Mouse (Mus musculus): ENCODE results near the gene Slc11a1. TPM values are rescaled to one million over a fixed set of nuclear protein-coding genes. Genes with fewer than 3 reads are reported as not detected.
A peak's percentile ranks its signal among the peaks of the same experiment; 100 is the strongest.
"Not testable (repeated sequence)": the region's sequence is repeated elsewhere in the genome, so short reads cannot be mapped to it uniquely, and the experiment has no call there.

The Slc11a1 gene
- total RNA-seq, 2 experiments from 2014 or later, result 3.1 to 3.9 TPM

DNA sequence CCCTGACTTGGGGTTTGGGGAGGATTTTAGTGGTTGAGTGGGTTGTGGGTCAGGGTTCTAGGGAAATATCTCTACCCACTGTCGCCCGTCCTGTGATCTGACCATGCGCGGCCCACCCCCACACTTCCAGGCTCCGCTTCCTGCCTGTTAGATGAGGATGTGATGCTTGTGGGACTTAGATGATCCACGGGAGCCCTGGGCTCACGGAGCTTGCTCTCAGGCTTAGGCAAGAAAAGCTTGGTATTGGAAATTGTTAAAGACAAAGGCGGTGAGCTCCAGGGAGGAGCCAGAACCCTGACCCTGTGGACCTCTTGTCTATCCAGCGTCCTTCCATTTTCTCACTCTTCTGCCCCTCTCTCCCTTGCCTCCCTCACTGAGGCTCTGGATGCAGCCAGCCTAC lies 35.1 kb upstream of the Slc11a1 start:
- no peak for TF ChIP-seq CTCF (conservative IDR thresholded peaks at IDR 0.05)
- Histone ChIP-seq H3K27ac (peak overlapping the region; percentile 10; the same call in 1 of the 2 replicates), H3K4me3 (no peak overlapping the region)
- DNase-seq (ENCODE audit: low spot score in 2 of 2), result no peak

DNA sequence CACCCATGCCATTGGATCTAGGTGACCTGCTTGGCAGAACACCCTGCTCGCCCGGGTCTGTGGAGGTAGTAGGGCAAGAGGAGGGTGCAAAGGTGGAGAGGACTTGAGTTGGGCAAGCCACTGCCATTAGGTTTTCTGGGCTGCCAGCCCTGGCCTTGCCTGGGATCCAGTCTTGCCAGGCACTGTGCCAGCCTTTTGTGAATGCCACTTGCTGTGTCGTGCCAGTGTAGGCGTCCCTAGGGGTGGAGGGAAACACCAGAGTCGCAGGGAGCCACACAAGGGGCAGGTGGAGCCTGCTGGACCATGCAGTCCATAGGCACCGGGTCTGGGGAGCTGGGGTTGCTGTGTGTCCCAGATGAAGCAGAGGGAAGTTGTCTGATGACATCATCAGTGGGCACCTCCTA lies 34.6 kb upstream of the Slc11a1 start:
- Histone ChIP-seq H3K4me3 (no peak overlapping the region), H3K27ac (peak overlapping the region; percentile 10; the same call in 1 of the 2 replicates)
- DNase-seq (ENCODE audit: low spot score in 2 of 2), result peak; percentile 46 to 61
- no peak for TF ChIP-seq CTCF (conservative IDR thresholded peaks at IDR 0.05)

DNA sequence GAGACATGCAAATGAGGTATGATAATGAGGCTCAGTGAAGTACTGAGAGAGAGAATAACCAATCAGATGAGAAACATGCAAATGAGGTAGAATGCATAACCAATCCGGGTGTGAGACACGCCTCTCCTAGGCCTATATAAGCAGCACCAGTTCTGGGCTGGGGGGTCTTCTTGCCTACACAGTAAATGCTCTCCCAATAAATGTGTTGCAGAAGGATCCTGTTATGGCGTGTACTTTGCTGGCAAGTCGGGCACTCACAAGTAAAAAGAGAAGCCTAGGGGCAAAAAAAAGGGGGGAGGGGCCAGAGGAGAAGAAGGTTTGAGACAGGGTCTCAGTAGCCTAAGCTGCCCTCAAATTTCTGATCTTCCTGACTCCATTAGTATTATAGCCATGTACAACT lies 34.0 kb upstream of the Slc11a1 start:
- DNase-seq (ENCODE audit: low spot score in 2 of 2); H3K4me3 ChIP-seq; H3K27ac ChIP-seq: not testable (repeated sequence)

DNA sequence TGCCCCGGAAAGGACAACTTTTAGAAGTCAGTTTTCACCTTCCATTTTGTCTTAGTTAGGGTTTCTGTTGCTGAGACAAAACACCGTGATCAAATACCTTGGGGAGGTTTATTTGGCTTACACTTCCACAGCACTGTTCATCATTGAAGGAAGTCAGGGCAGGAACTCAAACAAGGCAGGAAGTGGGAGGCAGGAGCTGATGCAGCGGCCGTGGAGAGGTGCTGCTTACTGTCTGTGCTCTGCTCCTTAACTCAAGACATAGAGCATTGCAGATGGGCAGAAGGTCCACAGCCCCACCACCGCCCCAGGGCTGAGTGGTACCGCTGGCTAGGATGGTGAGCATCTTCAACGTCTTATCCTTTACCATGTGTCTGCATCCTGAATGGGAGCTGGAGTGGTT lies 33.1 kb upstream of the Slc11a1 start:
- TF ChIP-seq CTCF (conservative IDR thresholded peaks at IDR 0.05), result no peak
- peak in 1 of 2 experiments; percentile 29 for DNase-seq (ENCODE audit: low spot score in 2 of 2)
- Histone ChIP-seq H3K27ac (peak overlapping the region; percentile 67), H3K4me3 (no peak overlapping the region)

DNA sequence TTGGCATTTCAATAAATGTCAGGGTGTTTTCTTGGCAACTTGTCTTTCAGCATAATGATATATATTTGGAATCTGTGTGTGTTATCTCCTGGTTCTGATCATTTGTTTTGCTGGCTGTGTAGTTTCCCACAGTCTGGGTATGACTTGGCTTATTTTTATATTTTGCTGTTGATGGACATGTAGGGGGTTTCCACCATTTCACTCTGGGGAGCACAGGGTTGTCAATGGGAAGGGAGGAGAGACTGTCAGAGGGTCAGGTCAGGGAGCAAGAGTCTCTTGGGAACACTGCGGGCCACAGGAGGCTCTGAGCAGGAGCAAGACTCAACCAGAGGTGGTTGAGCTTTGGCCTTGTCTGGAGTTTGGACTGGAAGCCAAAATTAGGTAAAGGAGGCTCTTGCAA lies 32.7 kb upstream of the Slc11a1 start:
- DNase-seq (ENCODE audit: low spot score in 2 of 2), result no peak
- H3K4me3 ChIP-seq, result no peak overlapping the region
- no peak overlapping the region; the same call in 1 of the 2 replicates for H3K27ac ChIP-seq
- TF ChIP-seq CTCF (conservative IDR thresholded peaks at IDR 0.05), result no peak

DNA sequence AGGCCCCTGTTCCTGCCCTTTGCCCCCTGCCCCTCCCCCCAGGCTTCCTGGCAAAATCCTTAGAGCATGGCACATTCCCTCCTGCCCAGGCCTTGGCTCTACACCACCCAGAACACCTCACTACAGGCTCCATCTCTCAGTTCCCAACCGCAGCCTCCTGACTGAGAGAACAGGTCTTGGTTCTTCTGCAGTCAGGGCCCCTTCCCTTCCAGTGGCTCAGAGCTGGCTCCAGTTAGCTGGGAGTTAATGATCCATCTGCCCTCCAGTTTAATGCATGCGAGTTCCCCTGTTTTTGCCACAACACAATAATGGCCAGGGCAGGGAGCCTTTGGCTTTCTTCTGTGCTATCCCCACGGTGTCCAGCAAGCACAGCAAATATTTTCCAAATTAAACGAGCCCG lies 31.8 kb upstream of the Slc11a1 start:
- H3K27ac ChIP-seq, result no peak overlapping the region
- no peak overlapping the region for H3K4me3 ChIP-seq
- no peak for TF ChIP-seq CTCF (conservative IDR thresholded peaks at IDR 0.05)
- DNase-seq (ENCODE audit: low spot score in 2 of 2), result no peak

DNA sequence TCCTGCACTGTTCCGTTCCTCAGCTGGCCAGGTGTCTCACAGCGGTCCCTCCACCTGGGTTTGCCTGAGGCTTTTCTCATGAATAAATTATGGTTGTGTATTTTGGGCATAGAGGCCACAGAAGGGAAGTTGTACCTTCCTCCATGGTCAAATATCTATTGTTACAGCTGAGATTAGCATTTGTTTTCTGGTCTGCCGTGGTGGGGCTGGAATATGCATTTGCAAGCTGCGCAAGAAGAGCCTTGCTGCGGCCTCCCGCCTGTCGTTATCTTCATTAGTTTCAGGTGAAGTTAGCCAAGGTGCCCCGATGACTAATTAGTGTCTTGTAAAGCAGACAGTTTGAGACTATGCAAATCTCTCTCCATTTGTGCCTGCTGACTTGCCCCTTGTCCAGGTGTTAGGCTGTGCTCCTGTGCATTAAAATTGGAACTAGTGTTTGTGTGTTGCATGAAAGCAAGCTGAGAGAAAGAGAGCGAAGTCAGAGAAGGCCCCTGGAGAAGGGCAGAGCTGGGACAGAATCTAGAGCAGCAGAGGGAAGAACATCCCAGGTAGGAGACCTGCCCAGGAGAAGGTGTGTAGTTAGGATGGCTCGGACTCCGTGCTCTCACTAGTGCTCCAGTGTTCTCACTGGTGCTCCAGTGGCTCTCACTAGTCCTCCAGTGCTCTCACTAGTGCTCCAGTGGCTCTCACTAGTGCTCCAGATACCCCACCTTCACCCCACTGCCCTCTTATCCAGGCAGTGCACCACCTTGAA lies 30.7 kb upstream of the Slc11a1 start:
- Histone ChIP-seq H3K4me3 (no peak overlapping the region), H3K27ac (no peak overlapping the region)
- no peak for DNase-seq (ENCODE audit: low spot score in 2 of 2)
- no peak for TF ChIP-seq CTCF (conservative IDR thresholded peaks at IDR 0.05)

DNA sequence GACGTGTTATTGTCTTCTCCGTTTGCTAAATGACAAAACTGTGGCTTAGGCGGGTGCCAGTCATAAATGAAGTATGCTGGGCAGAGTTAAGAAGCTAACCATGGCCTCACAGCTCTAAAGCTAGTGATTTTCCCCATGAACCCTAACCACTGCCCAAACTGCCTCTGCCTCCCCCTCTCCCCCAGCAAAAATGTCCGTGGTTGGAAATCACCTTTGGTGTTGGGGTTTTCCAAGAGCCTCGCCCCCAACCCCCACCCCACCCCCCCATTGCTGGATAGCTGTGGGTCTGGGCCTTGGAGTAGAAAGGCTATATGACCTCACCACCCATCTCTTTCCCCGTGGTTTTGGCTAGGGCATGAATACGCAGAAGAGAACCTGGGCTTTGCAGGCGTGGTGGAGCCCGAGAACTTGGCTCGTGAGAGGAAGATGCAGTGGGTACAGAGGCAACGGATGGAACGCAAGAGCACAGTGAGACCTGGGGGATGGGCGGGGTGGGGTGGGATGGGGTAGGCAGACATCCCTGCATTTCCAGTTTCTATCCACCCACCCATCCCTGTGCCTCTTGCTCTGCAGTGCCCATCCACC lies 23.7 kb upstream of the Slc11a1 start:
- no peak overlapping the region for H3K27ac ChIP-seq
- no peak overlapping the region for H3K4me3 ChIP-seq
- no peak for TF ChIP-seq CTCF (conservative IDR thresholded peaks at IDR 0.05)
- DNase-seq (ENCODE audit: low spot score in 2 of 2), result no peak

DNA sequence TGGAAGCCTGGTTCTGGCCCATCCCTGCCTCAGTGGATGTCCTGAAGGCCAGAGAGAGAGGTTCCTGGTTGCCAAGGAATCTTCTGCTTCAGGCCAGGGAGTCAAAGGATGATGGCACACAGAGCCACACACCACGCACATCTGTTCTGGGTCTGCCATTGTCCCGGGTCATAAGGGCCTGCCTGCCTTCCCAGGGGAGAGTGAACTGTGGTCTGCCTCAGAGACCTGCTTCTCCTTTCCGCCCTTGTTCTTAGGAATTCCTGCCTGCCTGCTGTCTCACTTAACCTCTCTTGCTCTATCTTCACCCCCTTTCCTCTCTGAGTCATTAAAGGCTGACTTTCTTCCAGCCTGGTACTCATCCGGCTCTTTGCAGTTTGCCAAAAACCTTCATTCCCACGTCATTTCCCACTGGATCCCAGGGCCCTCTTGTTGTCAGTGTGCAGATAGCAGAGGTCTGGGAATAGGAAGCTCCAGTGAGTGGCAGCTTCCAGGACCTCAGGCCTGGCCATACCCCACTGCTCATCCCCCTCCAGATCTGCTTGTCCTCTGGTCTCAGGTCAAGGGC lies 22.4 kb upstream of the Slc11a1 start:
- H3K4me3 ChIP-seq, result no peak overlapping the region
- no peak overlapping the region for H3K27ac ChIP-seq
- no peak for TF ChIP-seq CTCF (conservative IDR thresholded peaks at IDR 0.05)
- DNase-seq (ENCODE audit: low spot score in 2 of 2), result no peak

DNA sequence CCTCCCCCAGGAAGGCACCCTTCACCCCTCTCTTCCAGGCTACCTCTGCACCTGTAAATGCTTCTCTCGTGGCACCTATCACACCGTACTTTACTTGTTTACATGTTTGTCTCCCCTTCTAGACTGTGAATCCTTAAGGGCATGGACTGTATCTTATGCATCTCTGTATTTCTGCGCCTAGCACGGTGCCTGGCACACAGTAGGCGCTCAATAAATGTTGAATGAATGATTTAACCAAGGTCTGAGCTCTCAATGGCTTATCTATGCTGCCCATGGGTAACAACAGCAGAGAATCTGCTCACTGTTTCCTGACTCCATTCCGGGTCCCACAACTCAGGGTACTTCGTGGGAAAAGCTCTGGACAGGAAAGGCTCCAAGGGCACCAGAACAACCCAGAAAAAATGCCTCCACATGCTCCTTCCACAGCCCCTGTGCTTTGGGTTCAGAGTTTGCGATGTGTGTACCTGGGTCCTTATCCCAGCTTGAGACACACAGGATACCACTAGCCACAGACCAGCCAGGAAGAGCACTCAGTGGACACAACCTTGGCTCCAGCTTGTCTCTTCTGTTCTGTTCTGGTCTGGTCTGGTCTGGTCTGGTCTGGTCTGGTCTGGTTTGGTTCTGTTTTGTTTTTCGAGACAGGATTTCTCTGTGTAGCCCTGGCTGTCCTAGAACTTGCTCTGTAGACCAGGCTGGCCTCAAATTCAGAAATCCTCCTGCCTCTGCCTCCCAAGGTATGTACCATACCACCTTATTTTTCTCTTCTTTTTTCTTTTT lies 21.4 kb upstream of the Slc11a1 start:
- no peak for DNase-seq (ENCODE audit: low spot score in 2 of 2)
- H3K4me3 ChIP-seq, result no peak overlapping the region
- H3K27ac ChIP-seq, result no peak overlapping the region
- no peak for TF ChIP-seq CTCF (conservative IDR thresholded peaks at IDR 0.05)

DNA sequence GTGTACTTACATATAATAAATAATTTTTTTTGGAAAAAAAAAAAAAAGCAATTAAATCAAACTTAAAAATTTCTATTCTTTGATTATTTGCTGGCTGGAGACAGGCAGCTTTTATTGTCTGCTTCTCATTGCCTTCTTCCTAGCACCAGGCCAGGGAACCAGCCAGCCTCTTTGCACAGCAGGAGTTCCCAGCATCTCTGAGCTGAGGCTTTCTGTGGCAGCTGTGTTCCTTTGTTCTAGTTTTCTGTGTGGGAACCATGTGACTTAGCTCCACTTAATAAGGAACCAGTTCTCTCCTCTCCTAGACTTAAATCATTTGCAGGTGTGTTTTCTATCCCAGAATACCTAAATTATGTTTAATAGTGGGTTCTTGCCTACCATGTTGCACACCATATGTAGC lies 17.5 kb upstream of the Slc11a1 start:
- Histone ChIP-seq H3K27ac (no peak overlapping the region), H3K4me3 (no peak overlapping the region)
- TF ChIP-seq CTCF (conservative IDR thresholded peaks at IDR 0.05), result no peak
- no peak for DNase-seq (ENCODE audit: low spot score in 2 of 2)

DNA sequence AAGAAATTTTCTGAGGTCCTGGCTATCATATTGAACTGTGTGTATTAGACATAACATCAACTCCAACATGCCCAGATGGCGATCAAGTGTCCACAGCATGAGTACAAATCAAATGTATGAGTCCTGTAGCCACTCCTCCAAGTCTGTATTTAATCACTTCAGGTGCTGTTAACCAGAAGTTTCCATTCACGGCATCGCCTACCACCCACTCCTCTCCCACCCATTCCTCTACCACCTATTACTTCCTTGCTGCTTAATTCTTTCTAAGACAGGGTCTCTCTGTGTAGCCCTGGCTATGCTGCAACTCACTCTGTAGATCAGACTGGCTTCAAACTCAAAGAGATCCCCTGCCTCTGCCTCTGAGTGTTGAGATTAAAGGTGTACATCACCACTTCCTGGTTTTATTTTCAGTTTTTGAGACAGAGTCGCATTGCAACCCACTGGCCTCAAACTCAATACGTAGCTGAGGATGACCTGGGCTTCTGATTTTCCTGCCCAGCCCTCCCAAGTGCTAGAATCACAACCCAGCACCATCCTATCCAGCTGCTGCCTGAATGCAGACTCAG lies 15.0 kb upstream of the Slc11a1 start:
- DNase-seq (ENCODE audit: low spot score in 2 of 2), result no peak
- Histone ChIP-seq H3K4me3 (no peak overlapping the region), H3K27ac (no peak overlapping the region)
- TF ChIP-seq CTCF (conservative IDR thresholded peaks at IDR 0.05), result no peak

DNA sequence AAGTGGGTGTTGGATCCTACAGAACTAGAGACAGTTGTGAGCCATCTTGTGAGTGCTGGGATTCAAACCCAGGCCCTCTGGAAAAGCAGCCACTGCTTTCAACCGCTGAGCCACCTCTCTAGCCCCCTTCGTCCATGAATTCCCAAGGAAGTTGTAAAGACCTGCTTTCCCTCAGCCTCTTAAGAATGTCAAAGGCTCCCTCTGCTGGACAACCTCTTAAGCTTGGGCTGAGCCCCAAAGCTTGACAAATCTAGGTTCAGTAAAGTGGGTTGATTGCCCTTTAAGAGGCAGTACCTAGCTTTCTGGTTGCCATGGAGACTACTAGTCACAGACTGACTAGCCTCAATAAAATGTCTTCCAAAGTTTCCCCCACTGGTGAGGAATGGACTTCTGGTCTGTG lies 13.2 kb upstream of the Slc11a1 start, which contains the start of gene Catip:
TSS of gene Catip (plus strand) at position 297 of the 400 bp plus-strand sequence.
- no peak within 1 kb of the TSS; the same call in 1 of the 2 replicates for H3K4me3 ChIP-seq
- H3K27ac ChIP-seq, result peak within 1 kb of the TSS; percentile 67
- TF ChIP-seq CTCF (conservative IDR thresholded peaks at IDR 0.05), result peak; percentile 88
- DNase-seq (ENCODE audit: low spot score in 2 of 2), result peak; percentile 80
